Mouse (Mus musculus) MEL-GATA-1-ER (cell line): ENCODE measurements around the gene Cerk.

ENCODE experiments used
- DNase-seq: peaks from one replicate; pipeline ENCODE4 v3.0.0-alpha.2; 2012; ENCODE audit warnings: low read depth; ENCODE audit errors: extremely low read depth

Cerk gene

GRCm38 (mm10) chr15:86091998-86092670 is 93.8 kb downstream of the Cerk start:
- DNase-seq, result no peak

- no peak for DNase-seq
Observed at GRCm38 (mm10) chr15:86091201-86091997, 94.5 kb downstream of the Cerk start.

DNA sequence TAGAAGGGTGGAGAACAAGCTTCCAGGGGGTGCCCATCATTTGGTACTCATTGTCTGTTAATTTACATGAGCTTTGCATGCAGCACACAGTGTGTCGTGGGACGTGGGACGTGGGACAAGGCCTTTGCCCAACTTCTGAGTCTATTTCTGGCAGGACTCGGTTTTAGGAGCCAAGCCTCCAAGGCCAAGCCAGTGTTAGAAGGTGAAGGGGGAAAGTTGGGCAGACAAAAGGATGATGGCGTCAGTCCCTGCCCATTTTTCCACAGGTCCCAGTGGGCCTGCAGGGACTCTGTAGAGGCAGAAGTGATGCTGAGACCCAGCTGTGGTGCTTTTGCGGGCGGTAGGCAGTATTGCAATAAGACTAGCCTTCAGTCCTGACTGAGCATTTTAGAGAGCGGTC is 95.4 kb downstream of the Cerk start:
- DNase-seq, result no peak

DNA sequence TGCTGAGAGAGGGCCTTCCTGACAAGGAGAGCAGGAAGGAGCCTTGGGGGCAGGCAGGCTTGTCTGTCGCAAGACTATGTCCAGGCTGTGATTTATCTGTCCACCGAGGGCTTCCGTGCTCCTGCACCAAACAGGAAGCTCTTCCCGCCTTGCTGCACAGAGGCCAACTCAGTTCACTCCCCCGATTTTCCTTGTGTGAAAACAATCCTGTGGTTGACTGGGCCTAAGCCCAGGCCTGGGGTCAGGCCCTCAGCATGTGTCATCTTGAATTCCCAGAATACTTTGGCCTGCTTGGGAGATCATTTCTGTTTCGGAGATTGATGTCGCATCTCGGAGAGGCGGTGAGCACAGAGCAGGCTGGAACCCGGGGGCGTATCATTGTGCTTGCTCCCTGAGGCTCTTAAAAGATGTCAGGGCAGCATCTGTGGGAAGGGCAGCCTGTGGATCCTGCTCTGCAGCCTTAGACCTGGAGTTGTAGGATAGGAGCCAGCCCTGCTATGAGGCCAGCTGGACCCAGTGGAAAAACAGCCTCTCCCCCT is 95.9 kb downstream of the Cerk start:
- DNase-seq, result no peak
